Mouse (Mus musculus) gastrocnemius, adult 8-10 months (tissue): ENCODE measurements around the gene 1700123K08Rik. TPM values are rescaled to one million over a fixed set of nuclear protein-coding genes. Genes with fewer than 3 reads are reported as not detected.
"Not testable (repeated sequence)": the region's sequence is repeated elsewhere in the genome, so short reads cannot be mapped to it uniquely, and the experiment has no call there.

Source experiments
- DNase-seq, 2 experiments: peaks; one replicate each; pipeline ENCODE4 v3.0.0; 2022; ENCODE audit warnings: low spot score in 2 of 2
- microRNA-seq: library from miRNA; unstranded; fragments of <30 nt; microRNA quantifications from one replicate; pipeline ENCODE4 v1.2.0, GENCODE M21; 2022
- total RNA-seq, 4 experiments: library from RNA; stranded (reverse); gene quantifications; 2 replicates each; pipeline ENCODE4 v1.2.4; 2022

1700123K08Rik gene
- total RNA-seq, result not detected

DNA sequence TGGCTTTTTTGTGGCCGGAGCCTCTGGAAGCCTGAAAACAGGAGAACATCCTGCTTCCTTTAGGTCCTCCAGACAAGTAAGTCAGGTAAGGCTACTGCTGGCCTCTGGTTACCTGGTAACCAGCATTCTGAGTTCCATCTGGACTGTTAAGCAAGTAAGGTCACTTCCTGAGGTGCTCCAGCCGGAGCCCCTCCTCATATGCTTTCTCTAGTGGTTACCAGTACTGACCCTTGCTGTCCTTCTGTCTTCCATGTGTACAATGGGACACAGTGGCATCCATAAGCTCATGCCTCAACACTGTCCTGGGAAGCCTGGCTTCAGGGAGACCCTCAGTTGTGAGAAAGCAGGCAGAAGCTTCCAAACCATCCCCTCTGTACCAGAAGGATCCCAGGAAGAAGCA lies at the start of gene 1700123K08Rik:
Gene 1700123K08Rik (minus strand): TSS at position 101 of the 400 bp plus-strand sequence.
- not testable (repeated sequence) for DNase-seq

DNA sequence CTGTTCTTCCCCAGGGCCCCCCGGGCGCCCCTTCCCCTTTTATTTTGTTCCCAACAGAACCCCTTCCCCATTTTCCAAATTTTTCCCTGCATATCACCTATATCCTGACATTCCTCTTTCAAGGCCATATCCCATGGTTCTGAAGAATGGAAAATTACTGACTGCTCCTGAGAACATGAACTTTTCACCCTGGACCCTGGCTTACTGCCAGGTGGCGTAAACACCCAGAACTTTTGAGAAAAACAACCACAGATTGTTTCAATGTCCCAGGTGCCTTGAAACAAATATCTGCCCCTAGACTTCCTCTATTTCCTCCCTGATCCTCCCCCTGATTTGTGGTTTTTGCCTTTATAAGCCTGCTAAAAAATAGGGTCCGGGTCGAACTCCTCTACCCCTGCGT lies 22.9 kb upstream of the 1700123K08Rik start:
- DNase-seq, result no peak

DNA sequence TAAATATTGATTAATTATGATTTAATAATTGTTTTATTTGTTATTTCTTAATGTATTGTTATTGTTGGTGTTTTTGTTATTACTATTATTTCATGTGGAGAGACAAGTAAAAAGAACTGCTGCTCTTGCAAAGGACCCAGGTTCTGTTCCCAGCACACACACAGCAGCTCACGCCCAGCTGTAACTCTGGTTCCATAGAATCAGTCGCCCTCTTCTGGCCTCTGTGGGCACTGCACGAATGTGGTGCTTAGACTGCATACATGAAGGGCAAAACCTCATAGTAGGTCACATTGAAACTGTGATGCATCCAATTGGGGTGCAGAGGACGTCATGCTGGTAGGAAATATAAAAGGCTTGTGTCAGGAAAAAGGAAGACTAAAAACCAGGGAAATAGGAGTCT lies 7.1 kb upstream of the 1700123K08Rik start:
- DNase-seq, result no peak

DNA sequence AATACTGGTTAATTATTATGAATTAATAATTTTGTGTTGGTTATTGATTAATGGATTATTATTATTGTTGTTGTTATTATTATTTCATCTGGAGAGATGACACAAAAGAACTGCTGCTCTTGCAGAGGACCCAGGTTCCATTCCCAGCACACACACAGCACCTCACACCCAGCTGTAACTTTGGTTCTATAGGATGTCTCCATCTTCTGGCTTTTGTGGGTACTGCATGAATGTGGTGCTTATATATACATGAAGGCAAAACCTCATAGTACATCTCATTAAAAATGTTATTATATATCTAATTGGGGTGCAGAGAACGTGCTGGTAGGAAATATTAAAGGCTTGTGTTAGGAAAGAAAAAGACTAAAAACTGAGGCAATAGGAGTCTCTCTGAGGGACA lies 11.8 kb downstream of the 1700123K08Rik start:
- no peak for DNase-seq

DNA sequence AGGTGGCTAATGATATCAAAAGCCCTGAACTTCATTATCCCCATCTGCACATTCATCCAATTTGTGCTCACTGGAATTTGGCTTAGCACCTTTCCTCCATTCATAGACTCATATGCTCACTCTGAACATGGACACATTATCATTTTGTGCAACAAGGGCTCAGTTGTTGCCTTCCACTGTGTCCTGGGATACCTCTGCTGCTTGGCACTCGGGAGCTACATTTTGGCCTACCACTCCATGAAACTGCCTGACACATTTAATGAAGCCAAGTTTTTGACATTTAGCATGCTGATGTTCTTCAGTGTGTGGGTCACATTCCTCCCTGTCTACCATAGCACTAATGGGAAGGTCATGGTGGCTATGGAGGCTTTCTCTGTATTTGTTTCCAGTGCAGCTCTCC lies 32.0 kb downstream of the 1700123K08Rik start:
- DNase-seq, result no peak

Small RNAs within 50 kb of the gene (microRNA-seq; reads per million reads assigned to microRNA genes)
- not detected for gene Gm24082

Other genes starting within 250 kb of the 1700123K08Rik start
- gene Pvrig, start 222.8 kb downstream of the 1700123K08Rik start, total RNA-seq, result not detected
- gene Zfp157, start 123.2 kb downstream of the 1700123K08Rik start, total RNA-seq, result 1 to 10 TPM; 2.0 to 2.5 (median 2.3) TPM
- gene Zfp68, start 55.0 kb upstream of the 1700123K08Rik start, total RNA-seq, result 10 to 100 TPM; 13.9 to 19.7 (median 17.5) TPM
- 1 to 10 TPM; 2.3 to 2.9 (median 2.8) TPM for gene A430033K04Rik, start 58.1 kb upstream of the 1700123K08Rik start, total RNA-seq
- gene Fam20c, start 189.8 kb upstream of the 1700123K08Rik start, total RNA-seq, result 10 to 100 TPM; 12.8 to 30.8 (median 19.1) TPM